Mouse (Mus musculus) ES-Bruce4 (cell line): ENCODE measurements around the gene Myom3. TPM values are rescaled to one million over a fixed set of nuclear protein-coding genes. Genes with fewer than 3 reads are reported as not detected.

Experiments
- H3K27ac ChIP-seq: 2 replicates; pipeline ENCODE4 v1.5.1; 2012; ENCODE audit warnings: low read length, inconsistent platforms; ENCODE audit not compliant: insufficient read depth
- H3K27me3 ChIP-seq: 2 replicates; pipeline ENCODE4 v1.6.1; 2012; ENCODE audit warnings: mild to moderate bottlenecking, low read length, inconsistent platforms; ENCODE audit not compliant: control insufficient read depth, poor library complexity, insufficient read depth, severe bottlenecking
- H3K36me3 ChIP-seq: 2 replicates; pipeline ENCODE4 v1.6.1; 2012; ENCODE audit warnings: inconsistent platforms, mild to moderate bottlenecking, low read length, moderate library complexity; ENCODE audit not compliant: control insufficient read depth, poor library complexity, insufficient read depth, severe bottlenecking
- H3K4me1 ChIP-seq: one replicate; pipeline ENCODE4 v1.8.1; 2011; ENCODE audit warnings: low read length; ENCODE audit not compliant: control insufficient read depth, insufficient read depth
- H3K4me3 ChIP-seq: 2 replicates; pipeline ENCODE4 v1.5.1; 2011; ENCODE audit warnings: low read depth, mild to moderate bottlenecking, low read length
- H3K9ac ChIP-seq: 2 replicates; pipeline ENCODE4 v1.6.1; 2012; ENCODE audit warnings: low read depth, mild to moderate bottlenecking, inconsistent platforms; ENCODE audit not compliant: poor library complexity, severe bottlenecking
- H3K9me3 ChIP-seq: replicated peaks from 2 replicates; pipeline ENCODE4 v1.6.1; 2012; ENCODE audit warnings: mild to moderate bottlenecking, low read length, inconsistent platforms; ENCODE audit not compliant: control insufficient read depth, poor library complexity, insufficient read depth, severe bottlenecking
- CTCF ChIP-seq: IDR thresholded peaks from one replicate; pipeline ENCODE4 v1.8.1; 2011; ENCODE audit warnings: low read depth, low read length
- EP300 ChIP-seq: IDR thresholded peaks from 2 replicates; pipeline ENCODE4 v1.6.1; 2011; ENCODE audit warnings: low read depth, low read length; ENCODE audit not compliant: insufficient read depth
- POLR2A ChIP-seq: IDR thresholded peaks from one replicate; pipeline ENCODE4 v1.8.1; 2011; ENCODE audit warnings: low read length; ENCODE audit not compliant: insufficient read depth
- polyA plus RNA-seq: library from polyadenylated mRNA; stranded (reverse); fragments of >200 nt; gene quantifications from 2 replicates; pipeline ENCODE4 v1.2.4, GENCODE M21; 2011; ENCODE audit warnings: low read depth; ENCODE audit not compliant: missing spikeins, insufficient read depth, insufficient read length

Gene Myom3
- polyA plus RNA-seq, 1 experiment = not detected

DNA sequence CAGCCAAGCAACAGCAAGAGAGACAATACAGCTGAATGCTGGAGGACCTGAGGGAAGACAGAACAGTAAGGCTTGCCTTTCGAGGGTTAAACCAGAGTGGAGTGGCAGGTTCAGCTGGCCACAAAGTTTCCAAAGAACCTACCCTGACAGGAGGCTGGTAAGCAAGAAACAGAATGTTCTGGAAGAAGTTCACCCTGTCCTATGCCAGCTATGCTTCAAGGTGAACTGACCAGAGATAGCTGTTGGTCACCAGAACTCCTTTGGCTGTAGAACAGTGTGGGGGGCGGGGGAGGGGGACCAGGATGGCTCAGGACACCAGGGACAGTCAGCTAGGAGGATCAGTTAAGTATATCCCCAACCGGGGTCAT lies 79.4 kb downstream of the Myom3 start:
- TF ChIP-seq CTCF = no peak
- TF ChIP-seq EP300 = no peak
- TF ChIP-seq POLR2A = no peak
- Histone ChIP-seq H3K4me3 (no peak overlapping the region), H3K9me3 (no peaks in the 10 kb centered on the region; the same call in 1 of the 2 replicates), H3K27ac (no peak overlapping the region), H3K4me1 (no peaks in the 10 kb centered on the region), H3K36me3 (no peaks in the 10 kb centered on the region), H3K27me3 (no peaks in the 10 kb centered on the region), H3K9ac (no peak overlapping the region)

DNA sequence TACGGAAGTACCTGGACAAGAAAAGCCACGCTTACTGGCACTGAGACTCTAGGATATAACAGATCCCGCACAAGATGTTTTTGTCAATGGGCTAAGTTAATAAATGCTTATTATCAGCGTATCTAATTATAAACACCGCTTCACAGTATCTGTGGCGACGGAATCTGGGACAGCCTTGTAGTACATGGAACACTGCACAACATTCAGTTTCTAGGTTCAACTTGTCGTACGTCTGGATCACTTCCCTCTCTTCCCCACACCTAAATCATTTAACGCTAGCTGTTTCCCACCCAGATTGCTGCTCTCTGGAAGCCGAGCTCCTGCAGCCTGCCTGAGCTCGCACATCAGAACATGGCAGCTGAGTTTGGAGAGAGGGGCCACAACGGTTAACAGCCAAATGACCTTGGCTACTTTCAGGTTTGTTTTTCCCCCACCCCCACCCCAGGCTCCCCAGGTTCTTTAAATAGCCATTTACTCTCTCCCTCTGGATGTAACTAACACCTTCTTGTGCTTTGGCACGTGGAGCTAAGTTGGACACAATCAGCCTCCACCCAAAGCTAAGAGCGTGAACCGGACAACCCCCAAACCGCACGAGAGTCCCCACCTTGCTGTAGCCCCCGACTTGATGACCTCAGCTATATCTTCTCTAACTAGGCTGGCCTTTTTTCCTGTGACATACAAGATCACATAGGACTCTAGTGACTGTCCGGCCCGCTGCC lies 79.9 kb downstream of the Myom3 start:
- H3K36me3 ChIP-seq = no peaks in the 10 kb centered on the region
- no peak overlapping the region for H3K9ac ChIP-seq
- H3K27me3 ChIP-seq = no peaks in the 10 kb centered on the region
- no peak overlapping the region for H3K4me3 ChIP-seq
- no peaks in the 10 kb centered on the region; the same call in 1 of the 2 replicates for H3K9me3 ChIP-seq
- H3K27ac ChIP-seq = no peak overlapping the region
- TF ChIP-seq EP300 (no peak), POLR2A (no peak), CTCF (no peak)
- H3K4me1 ChIP-seq = peaks cover 1% of the 10 kb centered on the region

DNA sequence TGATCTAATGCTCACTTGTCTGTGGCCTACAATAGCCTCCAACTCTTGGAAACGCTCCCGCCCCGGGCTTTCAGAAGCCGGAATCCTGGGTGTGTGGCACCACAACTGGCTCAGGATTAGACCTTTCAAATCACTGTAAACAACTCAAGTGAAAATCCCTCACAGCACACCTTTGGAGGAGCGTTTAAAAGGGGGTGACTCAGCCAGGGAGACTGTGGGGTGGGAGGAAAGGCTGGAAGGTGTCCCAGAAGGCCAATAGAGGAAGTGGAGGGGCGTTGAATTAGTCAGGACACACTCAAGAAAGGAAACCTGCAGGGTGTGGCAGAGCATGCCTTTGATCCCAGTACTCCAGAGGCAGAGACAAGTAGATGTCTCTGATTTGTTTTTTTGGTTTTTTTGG lies 84.9 kb downstream of the Myom3 start:
- TF ChIP-seq EP300 (no peak), CTCF (no peak), POLR2A (no peak)
- H3K4me3 ChIP-seq = no peak overlapping the region
- peaks cover 1% of the 10 kb centered on the region for H3K4me1 ChIP-seq
- no peak overlapping the region for H3K27ac ChIP-seq
- H3K27me3 ChIP-seq = no peaks in the 10 kb centered on the region
- no peaks in the 10 kb centered on the region for H3K36me3 ChIP-seq
- no peaks in the 10 kb centered on the region; the same call in 1 of the 2 replicates for H3K9me3 ChIP-seq
- no peak overlapping the region for H3K9ac ChIP-seq

DNA sequence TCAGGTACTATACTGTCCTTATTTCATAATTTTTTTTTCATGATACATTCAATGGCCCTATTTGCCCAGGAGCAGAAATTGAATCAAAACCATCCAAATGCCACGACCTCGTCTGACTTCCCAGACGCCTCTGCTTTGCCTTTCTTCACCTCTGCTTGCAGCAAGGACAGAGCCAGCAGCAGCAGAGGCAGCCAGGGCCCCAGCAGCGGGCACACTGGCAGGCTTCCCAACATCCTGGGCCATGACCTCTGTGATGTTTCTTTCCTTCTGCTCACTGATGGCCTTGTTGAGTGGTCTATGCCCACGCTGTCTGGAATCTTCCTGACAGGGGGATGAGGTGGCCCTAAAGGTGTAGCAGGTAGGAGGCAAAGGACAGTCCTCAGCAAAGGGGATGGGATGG lies 88.1 kb downstream of the Myom3 start:
- Histone ChIP-seq H3K27me3 (no peaks in the 10 kb centered on the region), H3K9me3 (no peaks in the 10 kb centered on the region), H3K9ac (no peak overlapping the region), H3K27ac (no peak overlapping the region), H3K4me3 (no peak overlapping the region), H3K36me3 (no peaks in the 10 kb centered on the region), H3K4me1 (peaks cover 1% of the 10 kb centered on the region)
- TF ChIP-seq POLR2A = no peak
- TF ChIP-seq EP300 = no peak
- TF ChIP-seq CTCF = no peak

DNA sequence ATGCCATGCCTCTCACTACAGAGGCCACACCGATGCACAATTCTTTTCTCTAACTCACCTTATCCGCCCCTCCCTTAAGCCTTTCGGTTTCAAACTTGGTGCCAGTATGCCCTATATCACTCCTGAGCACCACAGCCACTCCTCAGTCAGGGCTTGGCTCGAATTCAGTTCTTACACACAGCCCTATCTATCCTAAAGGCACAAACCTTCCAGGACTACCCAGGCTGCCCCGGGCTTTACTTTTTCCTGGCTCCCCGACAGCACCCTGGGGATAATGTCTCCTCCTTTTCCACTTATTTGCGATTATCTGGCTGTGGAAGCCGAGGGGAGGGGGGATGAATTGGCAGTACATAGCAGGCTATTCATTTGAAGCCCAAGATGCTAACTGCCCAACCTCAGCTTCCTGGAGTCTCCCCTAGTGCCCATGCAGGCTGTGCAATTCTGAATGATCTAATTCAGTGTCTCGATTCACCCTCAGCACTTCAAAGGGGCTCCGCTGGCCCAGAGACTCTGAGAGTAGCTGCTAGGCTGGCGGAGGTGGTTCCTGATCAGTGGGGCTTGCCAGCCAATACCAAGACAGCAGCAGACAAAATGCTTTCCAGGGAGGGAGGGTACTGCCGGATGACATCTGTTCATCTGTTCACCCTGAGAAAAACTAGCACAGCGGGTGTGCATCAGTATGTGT lies 91.0 kb downstream of the Myom3 start:
- H3K27ac ChIP-seq = no peak overlapping the region
- no peak overlapping the region for H3K9ac ChIP-seq
- H3K4me1 ChIP-seq = no peaks in the 10 kb centered on the region
- no peaks in the 10 kb centered on the region for H3K9me3 ChIP-seq
- H3K27me3 ChIP-seq = no peaks in the 10 kb centered on the region
- TF ChIP-seq EP300 (no peak), CTCF (no peak), POLR2A (no peak)
- H3K36me3 ChIP-seq = no peaks in the 10 kb centered on the region
- H3K4me3 ChIP-seq = no peak overlapping the region

DNA sequence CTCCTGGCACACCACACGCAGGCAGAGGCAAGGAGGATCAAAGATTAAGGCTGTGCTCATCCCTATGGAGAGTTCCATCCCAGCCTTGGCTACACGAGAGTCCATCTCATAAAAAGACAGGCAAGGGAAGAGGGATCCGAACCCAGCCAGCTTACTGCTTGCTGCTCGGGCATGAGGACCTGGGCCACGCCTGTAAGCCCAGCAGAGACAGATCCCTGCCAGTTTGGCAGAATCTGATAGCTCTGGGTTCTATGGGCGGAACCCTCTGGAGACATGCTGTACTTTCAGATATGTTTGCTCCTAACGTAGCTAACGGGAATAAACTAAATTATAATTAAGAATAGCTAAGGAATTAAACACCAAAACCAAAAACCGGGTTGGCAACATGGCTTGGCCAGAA lies 92.4 kb downstream of the Myom3 start:
- Histone ChIP-seq H3K9ac (no peak overlapping the region), H3K27me3 (no peaks in the 10 kb centered on the region), H3K27ac (no peak overlapping the region), H3K4me3 (no peak overlapping the region), H3K9me3 (no peaks in the 10 kb centered on the region), H3K4me1 (no peaks in the 10 kb centered on the region), H3K36me3 (no peaks in the 10 kb centered on the region)
- TF ChIP-seq EP300 (no peak), POLR2A (no peak), CTCF (no peak)
